Mouse (Mus musculus) heart, adult 18-20 months (tissue): ENCODE measurements around the gene Sp3. TPM values are rescaled to one million over a fixed set of nuclear protein-coding genes. Genes with fewer than 3 reads are reported as not detected.
A peak's percentile ranks its signal among the peaks of the same experiment; 100 is the strongest.
"Not testable (repeated sequence)": the region's sequence is repeated elsewhere in the genome, so short reads cannot be mapped to it uniquely, and the experiment has no call there.

ENCODE experiments used
- DNase-seq, 2 experiments: peaks; one replicate each; pipeline ENCODE4 v3.0.0; 2021 to 2022; ENCODE audit warnings: mixed read lengths in 1 of 2
- total RNA-seq, 2 experiments: library from RNA; stranded (reverse); gene quantifications; 2 replicates each; pipeline ENCODE4 v1.2.3; 2021

The Sp3 gene
- total RNA-seq, 2 experiments from 2014 or later, result 27.9 to 32.9 TPM

DNA sequence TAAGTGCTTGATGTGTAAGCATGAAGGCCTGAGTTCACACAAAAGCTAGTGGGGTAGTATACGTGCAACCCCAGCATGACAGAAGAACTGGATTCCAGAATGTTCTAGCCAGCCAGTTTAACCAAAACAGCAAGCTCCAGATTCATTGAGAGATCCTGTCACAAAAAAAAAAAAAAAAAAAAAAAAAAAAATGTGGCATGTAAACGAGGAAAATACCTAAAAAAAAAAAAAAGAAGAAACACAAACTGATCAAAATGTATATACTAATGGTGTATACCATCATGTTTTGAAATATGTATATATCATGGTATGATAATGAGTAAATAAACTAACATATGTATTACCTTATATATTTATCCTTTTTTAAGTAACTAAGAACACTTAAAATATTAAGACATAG is 13.9 kb upstream of the Sp3 start:
- DNase-seq, result no peak

DNA sequence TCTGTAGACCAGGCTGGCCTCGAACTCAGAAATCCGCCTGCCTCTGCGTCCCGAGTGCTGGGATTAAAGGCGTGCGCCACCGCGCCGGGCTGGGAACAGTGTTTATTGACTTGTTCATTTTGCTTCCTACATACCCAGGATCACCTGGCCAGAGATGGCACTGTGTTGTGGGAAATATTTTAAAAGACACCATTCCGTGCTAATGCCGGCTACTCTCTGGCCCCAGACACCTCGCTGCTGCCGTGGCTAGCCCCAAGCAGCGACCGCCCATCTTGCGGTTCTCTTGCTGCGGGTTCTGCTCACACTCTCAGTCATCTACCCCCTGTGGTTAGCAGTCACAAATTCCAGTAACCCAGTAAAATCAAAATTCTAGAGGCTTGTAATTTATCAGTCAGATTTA is 12.3 kb upstream of the Sp3 start:
- no peak for DNase-seq

DNA sequence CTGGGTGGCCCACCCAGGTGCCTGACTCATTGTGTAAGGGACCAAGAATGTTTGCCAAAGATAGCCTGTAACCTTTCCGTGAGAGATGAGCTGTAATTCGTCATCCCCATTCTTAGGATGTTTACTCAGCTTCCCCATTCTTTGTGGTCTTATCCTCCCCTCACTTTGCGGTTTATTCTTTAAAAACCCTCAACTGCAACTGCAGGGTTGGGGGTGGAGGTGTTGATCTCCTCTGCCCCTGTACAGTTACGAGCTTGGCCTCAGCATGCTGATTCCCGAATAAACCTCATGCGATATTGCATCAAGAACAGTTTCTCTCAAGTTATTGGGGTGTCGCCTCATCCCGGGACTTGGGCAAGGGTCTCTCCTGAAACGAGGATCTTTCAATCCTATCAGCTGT is 8.7 kb upstream of the Sp3 start:
- DNase-seq, result not testable (repeated sequence)

- DNase-seq, result no peak
These were observed 6.4 kb upstream of the Sp3 start, which contains the start of gene Gm11084 for GRCm38 (mm10) chr2:72986616-72987015. Gene Gm11084 (minus strand): TSS chr2:72986716.

DNA sequence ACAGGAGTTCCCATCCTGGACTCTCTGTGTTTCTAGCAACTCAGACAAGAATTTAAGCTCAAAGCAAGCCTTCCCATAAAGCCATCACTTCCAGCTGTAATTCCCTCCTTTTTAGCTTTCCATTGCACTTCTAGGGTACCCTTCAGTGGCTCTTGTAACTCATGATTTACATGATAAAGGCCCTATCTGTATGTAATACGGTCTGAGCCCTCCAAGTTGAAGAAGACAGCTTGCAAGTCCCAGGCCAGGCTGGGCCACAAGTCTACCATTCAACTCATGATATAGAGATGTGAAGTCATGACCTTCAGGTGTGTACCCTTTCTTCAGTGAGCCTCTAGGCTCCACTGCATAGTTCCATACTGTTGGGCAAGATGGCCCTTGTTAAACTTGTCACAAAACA is 5.3 kb upstream of the Sp3 start:
- no peak for DNase-seq

- no peak for DNase-seq
These were observed 4.6 kb upstream of the Sp3 start for GRCm38 (mm10) chr2:72984806-72985205.

DNA sequence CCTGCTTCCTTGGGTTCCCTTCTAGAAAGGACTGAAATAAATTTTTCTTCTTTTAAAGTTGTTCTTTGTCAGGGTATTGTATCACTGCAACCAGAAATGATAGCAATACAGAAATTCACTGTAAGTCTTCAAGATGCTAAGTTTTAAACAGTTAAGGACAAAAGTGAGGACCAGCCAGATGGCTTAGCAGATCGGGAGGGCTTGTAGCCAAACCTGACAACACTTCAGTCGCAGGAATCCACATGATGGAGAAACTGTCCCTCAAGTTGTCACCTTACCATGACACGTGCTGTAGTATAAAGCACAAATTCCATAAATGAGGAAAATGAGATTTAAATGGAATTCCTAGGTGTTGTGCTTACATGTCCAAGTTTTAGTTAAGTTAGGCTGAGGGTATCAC is 3.0 kb upstream of the Sp3 start:
- DNase-seq, result no peak

- no peak for DNase-seq
These were observed 2.0 kb upstream of the Sp3 start for GRCm38 (mm10) chr2:72982110-72982785.

DNA sequence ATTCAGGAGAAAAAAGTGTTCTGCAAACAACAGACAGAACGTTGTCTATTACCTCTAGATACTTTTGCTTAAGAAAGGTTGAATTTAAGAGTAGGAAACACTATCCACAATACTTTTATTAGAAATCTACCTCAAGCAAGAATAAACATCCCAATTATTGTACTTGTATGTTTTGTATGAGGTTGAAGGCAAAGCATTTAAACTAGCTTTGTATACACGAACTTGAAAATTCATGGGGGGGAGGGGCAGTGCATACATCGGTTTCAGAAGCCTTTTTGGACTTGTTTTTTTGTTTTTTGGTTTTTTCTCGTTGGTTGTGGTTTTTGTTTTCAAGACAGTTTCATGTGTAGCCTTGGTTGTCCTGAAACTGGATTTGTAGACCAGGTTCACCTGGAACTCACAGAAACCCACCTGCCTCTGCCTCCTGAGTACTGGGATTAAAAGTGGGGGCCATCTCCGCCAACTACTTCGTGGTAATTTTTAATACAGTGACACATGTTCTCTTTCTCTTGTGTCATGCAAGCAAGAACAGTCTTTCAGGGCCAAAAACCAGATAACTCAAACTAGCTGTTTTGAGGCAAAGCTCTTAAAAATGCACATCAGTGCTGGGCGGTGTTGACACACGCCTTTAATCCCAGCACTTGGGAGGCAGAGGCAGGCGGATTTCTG is 1.3 kb upstream of the Sp3 start:
- DNase-seq, result no peak

GRCm38 (mm10) chr2:72981075-72981420 is 802 bp upstream of the Sp3 start:
- no peak for DNase-seq

- DNase-seq, result peak; percentile 86 to 93
These were observed 581 bp downstream of the Sp3 start for GRCm38 (mm10) chr2:72979659-72980071.

- peak; percentile 91 to 94 for DNase-seq
These were observed 1.2 kb downstream of the Sp3 start for GRCm38 (mm10) chr2:72978901-72979658.

GRCm38 (mm10) chr2:72978473-72978872 is 1.8 kb downstream of the Sp3 start:
- DNase-seq, result peak in 1 of 2 experiments; percentile 73

- no peak for DNase-seq
These were observed 3.0 kb downstream of the Sp3 start for GRCm38 (mm10) chr2:72977272-72977671.

GRCm38 (mm10) chr2:72976036-72976435 is 4.2 kb downstream of the Sp3 start:
- no peak for DNase-seq

GRCm38 (mm10) chr2:72970831-72971230 is 9.4 kb downstream of the Sp3 start:
- DNase-seq, result no peak

- DNase-seq, result no peak
These were observed 9.9 kb downstream of the Sp3 start for GRCm38 (mm10) chr2:72970302-72970701.

- no peak for DNase-seq
These were observed 11.7 kb downstream of the Sp3 start for GRCm38 (mm10) chr2:72968536-72968935.

DNA sequence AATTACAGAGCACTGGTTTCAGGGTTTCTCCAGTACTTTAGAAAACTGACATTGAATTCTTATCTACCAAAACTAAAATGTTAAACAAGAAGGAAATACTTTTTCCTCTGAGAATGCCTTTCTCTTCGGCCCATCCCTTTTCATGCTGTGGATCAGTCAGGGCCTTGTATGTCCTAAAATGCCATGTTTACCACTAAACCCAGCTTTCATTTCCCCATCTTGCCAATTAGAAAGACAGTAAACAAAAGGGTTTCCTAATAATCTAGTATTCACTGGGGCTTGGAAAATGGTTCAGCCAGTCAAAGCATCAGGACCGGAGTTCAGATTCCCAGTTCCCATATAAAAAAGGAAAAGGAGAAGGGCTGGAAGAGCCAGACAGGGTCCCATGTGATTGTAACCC is 14.8 kb downstream of the Sp3 start:
- no peak for DNase-seq

- DNase-seq, result no peak
These were observed 23.8 kb downstream of the Sp3 start for GRCm38 (mm10) chr2:72956415-72956814.

DNA sequence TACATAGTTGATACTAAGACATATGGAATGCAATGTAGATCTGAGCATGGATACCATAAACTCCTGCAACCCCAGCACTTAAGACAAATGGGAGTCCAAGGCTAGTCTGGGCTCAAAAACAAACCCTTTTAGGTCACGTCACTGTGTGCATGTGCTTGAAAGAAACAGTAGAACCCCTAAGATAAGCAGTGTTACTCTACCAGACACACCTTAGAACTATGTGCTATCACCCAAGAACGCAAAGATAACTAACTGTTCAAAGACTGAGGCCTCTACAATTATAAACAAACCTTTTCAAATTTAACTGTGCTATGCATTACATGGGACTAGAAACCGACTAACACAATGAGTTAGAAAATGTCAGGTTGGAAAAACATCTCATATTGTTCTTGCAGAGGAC is 27.3 kb downstream of the Sp3 start:
- DNase-seq, result no peak

DNA sequence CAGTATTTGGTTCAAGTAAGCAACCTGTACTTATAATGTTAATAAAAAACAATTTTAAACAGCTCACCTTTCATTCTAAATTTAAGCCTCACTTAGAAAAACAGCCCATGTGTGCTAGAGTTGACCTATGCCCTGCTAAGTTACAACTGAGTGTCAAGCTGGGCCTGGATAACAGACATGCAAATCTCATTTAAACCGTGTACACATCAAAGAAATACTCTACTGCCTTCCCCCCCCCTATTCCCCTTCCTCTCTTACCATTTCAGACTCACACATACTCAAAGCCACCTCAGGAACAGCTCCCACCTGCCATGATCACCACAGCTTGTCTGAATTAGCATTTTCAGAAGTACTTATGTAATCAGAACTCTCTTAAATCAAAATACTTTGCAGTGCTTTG is 44.3 kb downstream of the Sp3 start:
- no peak for DNase-seq

GRCm38 (mm10) chr2:72932186-72932585 is 48.1 kb downstream of the Sp3 start:
- no peak for DNase-seq
